Mouse (Mus musculus): ENCODE data around the gene Tenm3.

- TF ChIP-seq EP300 (IDR thresholded peaks at IDR 0.05; ENCODE audit: low read depth) (no peak), CTCF (IDR thresholded peaks at IDR 0.05; ENCODE audit: low read depth) (no peak)
These were observed 660.0 kb downstream of the Tenm3 start for GRCm38 (mm10) chr8:48183758-48184157.
